Mouse (Mus musculus) liver, embryonic 14 days (tissue): ENCODE data around the gene Dennd6a. TPM values are rescaled to one million over a fixed set of nuclear protein-coding genes. Genes with fewer than 3 reads are reported as not detected.

Experiments
- polyA plus RNA-seq: library from polyadenylated mRNA; depleted of rRNA; stranded (reverse); fragments of >200 nt; gene quantifications from 2 replicates; pipeline ENCODE4 v1.2.3, GENCODE M21; 2012; rRNA removed

Dennd6a gene
- polyA plus RNA-seq = 5.5 and 6.3 TPM in 2 replicates

GRCm38 (mm10) chr14:26573556-26573955 lies at the start of gene Dennd6a:
Gene Dennd6a, plus strand, starts transcription at chr14:26573856.

GRCm38 (mm10) chr14:26534757-26535479 lies 38.7 kb upstream of the Dennd6a start, which contains the start of gene Slmap:
Gene Slmap, minus strand, starts transcription at chr14:26534931.

GRCm38 (mm10) chr14:26637851-26638707 lies 64.4 kb downstream of the Dennd6a start, which contains the start of gene Arf4:
Gene Arf4, plus strand, starts transcription at chr14:26638074.

GRCm38 (mm10) chr14:26669292-26670073 lies 95.8 kb downstream of the Dennd6a start, which contains the start of gene Pde12:
Gene Pde12, minus strand, starts transcription at chr14:26669883.

Other genes starting within 250 kb of the Dennd6a start
- gene Slmap, start 38.9 kb upstream of the Dennd6a start, polyA plus RNA-seq = 11.8 and 13.1 TPM in 2 replicates
- 47.3 and 55.9 TPM in 2 replicates for gene Arf4, start 64.2 kb downstream of the Dennd6a start, polyA plus RNA-seq
- gene Pde12, start 96.0 kb downstream of the Dennd6a start, polyA plus RNA-seq = 3.2 and 3.9 TPM in 2 replicates
- 0.01 TPM in 2 replicates for gene Dnah12, start 119.4 kb downstream of the Dennd6a start, polyA plus RNA-seq